Comparison of ENCODE assay signal across 13 mouse cellular contexts in genomic region chr17:64915708-64916107, GRCm38 (mm10).
DNase-seq lines count a peak whose midpoint lies in the region; ATAC-seq and TF ChIP-seq lines count a peak whose summit lies in the region.
"Had no signal": no experiment of that assay in that cellular context is flagged by ENCODE, and none has a peak within 500 bp of the region (broad histone marks: within the 10 kb centered on the region; RNA-seq: fewer than 3 reads in every experiment).

No protein-coding gene starts in this region.

- no peak for TF ChIP-seq CTCF in kidney, postnatal 0 days (IDR thresholded peaks at IDR 0.05; ENCODE audit: low read depth)

- no peaks in the 10 kb centered on the region for H3K9me3 ChIP-seq in kidney, postnatal 0 days (replicated peaks; ENCODE audit: low read length)
- H3K9me3 ChIP-seq in forebrain, embryonic 14.5 days (replicated peaks; ENCODE audit: control insufficient read depth, low read length) = no peaks in the 10 kb centered on the region
- H3K9me3 ChIP-seq in limb, embryonic 10.5 days (replicated peaks) = no peaks in the 10 kb centered on the region

- H3K4me3 ChIP-seq in kidney, postnatal 0 days (replicated peaks; ENCODE audit: low read depth, low read length) = no peak overlapping the region
- H3K4me3 ChIP-seq in forebrain, embryonic 14.5 days (ENCODE audit: low read depth, low read length) = no peak overlapping the region
- H3K4me3 ChIP-seq in limb, embryonic 10.5 days = no peak overlapping the region
- H3K4me3 ChIP-seq: liver, embryonic 13.5 days had no signal

- 29% methylated on average over 3 of the region's 3 CpGs for WGBS in kidney, postnatal 0 days
- WGBS in forebrain, embryonic 14.5 days = 28% methylated on average over 3 of the region's 3 CpGs
- 43% methylated on average over 3 of the region's 3 CpGs for WGBS in limb, embryonic 10.5 days

- no peaks in the 10 kb centered on the region for H3K36me3 ChIP-seq in kidney, postnatal 0 days (ENCODE audit: insufficient read depth, low read length)
- no peaks in the 10 kb centered on the region for H3K36me3 ChIP-seq in forebrain, embryonic 14.5 days (ENCODE audit: control insufficient read depth, insufficient read depth, low read length)
- H3K36me3 ChIP-seq in limb, embryonic 10.5 days = no peaks in the 10 kb centered on the region
- H3K36me3 ChIP-seq: G1E; liver, embryonic 13.5 days had no signal

- H3K4me2 ChIP-seq in kidney, postnatal 0 days (ENCODE audit: low read length) = no peak overlapping the region
- H3K4me2 ChIP-seq in forebrain, embryonic 14.5 days (ENCODE audit: low read length) = no peak overlapping the region
- H3K4me2 ChIP-seq: liver, embryonic 13.5 days had no signal

- DNase-seq in kidney, postnatal 0 days (ENCODE audit: low spot score) = peak; percentile 19
- DNase-seq in kidney, adult 9 months = no peak
- DNase-seq in embryo, embryonic 10.5 days (ENCODE audit: low spot score) = peak; percentile 51
- DNase-seq in forebrain, embryonic 14.5 days (ENCODE audit: low spot score) = peak; percentile 53
- no peak for DNase-seq in limb, embryonic 10.5 days (ENCODE audit: low spot score)
- DNase-seq in adrenal gland, adult (ENCODE audit: inconsistent age in 2 of 2, low spot score in 1 of 2) = no peak
- DNase-seq in thymus, postnatal 4 days = no peak
- no peak for DNase-seq in urinary bladder, adult 2 months (ENCODE audit: low spot score)
- DNase-seq: B cell, adult 2 months; cerebellum, postnatal 25 days; liver, embryonic 13.5 days had no signal

- H3K27me3 ChIP-seq in kidney, postnatal 0 days (ENCODE audit: insufficient read depth, low read length) = no peaks in the 10 kb centered on the region
- H3K27me3 ChIP-seq in forebrain, embryonic 14.5 days (replicated peaks; ENCODE audit: control insufficient read depth, insufficient read depth, low read length) = no peaks in the 10 kb centered on the region
- no peaks in the 10 kb centered on the region for H3K27me3 ChIP-seq in limb, embryonic 10.5 days (ENCODE audit: low read depth, poor library complexity, severe bottlenecking)
- H3K27me3 ChIP-seq: liver, embryonic 13.5 days had no signal

- H3K4me1 ChIP-seq in kidney, postnatal 0 days (replicated peaks; ENCODE audit: insufficient read depth, low read length) = 0 out of 2 replicates have a peak, but pooled peaks cover 3% of the 10 kb centered on the region
- H3K4me1 ChIP-seq in forebrain, embryonic 14.5 days (ENCODE audit: control insufficient read depth, insufficient read depth, low read length) = peaks cover 21% of the 10 kb centered on the region
- H3K4me1 ChIP-seq in limb, embryonic 10.5 days = peaks cover 26% of the 10 kb centered on the region
- H3K4me1 ChIP-seq: liver, embryonic 13.5 days had no signal

- no peak overlapping the region for H3K9ac ChIP-seq in kidney, postnatal 0 days (ENCODE audit: low read depth, low read length)
- H3K9ac ChIP-seq in forebrain, embryonic 14.5 days (ENCODE audit: low read length) = no peak overlapping the region
- H3K9ac ChIP-seq: liver, embryonic 13.5 days had no signal

- no peak for ATAC-seq in kidney, postnatal 0 days (replicated peaks; ENCODE audit: low FRiP score, low read depth)
- peak; percentile 35; the same call in 1 of the 2 replicates for ATAC-seq in forebrain, embryonic 14.5 days
- ATAC-seq: intestine, postnatal 0 days had no signal

- H3K27ac ChIP-seq in kidney, postnatal 0 days = no peak overlapping the region
- H3K27ac ChIP-seq in forebrain, embryonic 14.5 days (ENCODE audit: low read depth, low read length) = no peak overlapping the region
- peak overlapping the region; percentile 71; the same call in 1 of the 2 replicates for H3K27ac ChIP-seq in limb, embryonic 10.5 days
- H3K27ac ChIP-seq: liver, embryonic 13.5 days had no signal

Comparison
In these comparisons a context has a peak if more than half of its experiments do, and no peak if none do; other contexts are left out.
1. DNase-seq: peak in kidney, postnatal 0 days (single experiment), embryo, embryonic 10.5 days (single experiment) and forebrain, embryonic 14.5 days (single experiment); none in kidney, adult 9 months (single experiment), limb, embryonic 10.5 days (single experiment), adrenal gland, adult (0 of 2), thymus, postnatal 4 days (single experiment) and urinary bladder, adult 2 months (single experiment).